Mouse (Mus musculus): ENCODE results near the gene Nsl1. TPM values are rescaled to one million over a fixed set of nuclear protein-coding genes. Genes with fewer than 3 reads are reported as not detected.
"Not testable (repeated sequence)": the region's sequence is repeated elsewhere in the genome, so short reads cannot be mapped to it uniquely, and the experiment has no call there.

Gene Nsl1
- total RNA-seq (2021) = 1 to 10 TPM; 1.2 to 2.6 TPM
- long read RNA-seq, experiment 1, full-length matches to known transcripts = 7 of 8 reads
- long read RNA-seq, experiment 1, partial matches to known transcripts = 0 of 8 reads
- long read RNA-seq, experiment 1, other reads (novel, unspliced or antisense) = 1 of 8 reads
- long read RNA-seq, experiment 2 = 0 reads

DNA sequence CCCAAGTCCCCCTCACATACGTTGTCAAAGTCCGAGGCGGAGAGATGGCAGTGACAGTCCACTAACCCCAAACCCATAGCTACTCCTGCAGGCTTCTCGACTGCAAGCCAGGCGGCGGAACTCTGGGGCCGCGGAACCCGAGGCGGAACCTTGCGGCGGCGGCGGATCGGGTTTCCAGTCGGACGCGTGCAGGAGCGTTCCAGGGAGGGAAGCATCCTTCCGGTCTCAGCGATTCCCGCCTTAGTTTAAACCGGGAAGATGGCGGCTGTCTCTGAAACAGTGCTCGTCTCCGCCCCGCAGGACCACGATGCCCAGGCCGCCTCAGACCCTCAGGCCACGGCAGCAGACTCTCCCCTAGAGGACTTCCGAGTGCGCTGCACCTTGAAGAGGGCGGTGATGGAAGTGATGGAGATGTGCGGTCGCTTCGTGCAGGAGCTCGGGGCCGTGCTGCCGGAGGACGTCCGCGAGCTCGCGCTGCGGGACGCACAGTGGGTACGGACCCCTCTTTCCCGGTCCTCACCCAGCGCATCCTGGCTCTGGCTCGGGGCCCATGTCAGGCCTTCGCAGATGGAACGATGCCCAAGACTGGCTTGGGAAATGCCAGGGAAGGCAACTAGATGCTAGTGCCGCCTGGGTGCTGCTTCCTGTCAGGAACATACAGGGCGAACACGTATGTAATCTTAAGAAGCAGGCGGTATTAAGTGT lies at the start of gene Nsl1, which contains the start of gene Tatdn3:
Gene Nsl1 (plus strand): TSS at position 232 of the 705 bp plus-strand sequence.
Gene Tatdn3 (minus strand): TSS at position 152 of the 705 bp plus-strand sequence.
- DNase-seq = peak; percentile 93

- DNase-seq = no peak
These were observed 48.5 kb upstream of the Nsl1 start for GRCm38 (mm10) chr1:191014271-191014670.

GRCm38 (mm10) chr1:191019803-191020202 lies 43.0 kb upstream of the Nsl1 start:
- DNase-seq = no peak

DNA sequence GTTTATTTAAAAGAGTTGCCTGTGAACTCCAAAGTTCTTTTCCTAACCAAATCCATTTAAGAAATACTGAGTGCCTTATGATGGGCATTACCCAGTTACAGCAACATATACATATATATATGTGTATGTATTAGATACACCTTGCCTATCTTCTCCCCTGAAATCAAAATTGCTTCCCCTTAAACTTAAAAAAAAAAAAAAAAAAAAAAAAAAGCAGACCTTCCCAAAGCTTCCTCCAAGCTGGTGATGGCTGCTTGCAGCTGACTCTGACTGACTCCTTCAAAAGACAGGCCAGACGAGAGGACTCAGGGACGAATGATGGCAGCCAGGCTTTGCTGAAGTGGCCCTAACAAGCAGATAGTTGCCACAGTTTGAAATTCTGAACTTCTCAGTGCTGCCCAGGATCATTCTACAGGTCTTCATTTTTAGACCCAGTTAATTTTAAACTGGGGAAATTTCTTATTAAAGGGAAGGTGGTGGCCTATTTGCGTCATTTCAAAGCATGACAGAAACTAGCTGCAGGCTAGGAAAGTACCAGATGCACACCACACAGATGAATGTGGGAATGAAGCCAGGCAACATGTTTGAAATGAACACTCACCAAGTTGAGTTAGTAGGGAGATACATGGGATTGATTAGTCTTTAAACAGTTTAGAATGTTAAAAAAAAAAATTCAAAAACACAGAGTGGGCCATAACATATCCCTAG lies 42.4 kb upstream of the Nsl1 start:
- no peak for DNase-seq

GRCm38 (mm10) chr1:191021016-191021415 lies 41.8 kb upstream of the Nsl1 start:
- no peak for DNase-seq

- no peak for DNase-seq
These were observed 39.7 kb upstream of the Nsl1 start for GRCm38 (mm10) chr1:191023140-191023539.

DNA sequence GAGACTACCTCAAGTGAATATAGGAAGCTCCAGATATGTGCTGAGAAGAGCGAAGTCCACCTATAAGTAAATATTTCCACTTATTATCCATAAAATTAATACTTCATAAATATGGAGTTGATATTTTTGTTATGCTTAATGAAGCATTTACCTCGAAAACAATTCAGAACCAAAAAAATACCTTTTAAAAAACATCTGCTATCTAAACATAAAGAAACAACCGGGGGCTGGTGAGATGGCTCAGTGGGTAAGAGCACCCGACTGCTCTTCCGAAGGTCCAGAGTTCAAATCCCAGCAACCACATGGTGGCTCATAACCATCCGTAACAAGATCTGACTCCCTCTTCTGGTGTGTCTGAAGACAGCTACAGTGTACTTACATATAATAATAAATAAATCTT lies 39.0 kb upstream of the Nsl1 start:
- not testable (repeated sequence) for DNase-seq

DNA sequence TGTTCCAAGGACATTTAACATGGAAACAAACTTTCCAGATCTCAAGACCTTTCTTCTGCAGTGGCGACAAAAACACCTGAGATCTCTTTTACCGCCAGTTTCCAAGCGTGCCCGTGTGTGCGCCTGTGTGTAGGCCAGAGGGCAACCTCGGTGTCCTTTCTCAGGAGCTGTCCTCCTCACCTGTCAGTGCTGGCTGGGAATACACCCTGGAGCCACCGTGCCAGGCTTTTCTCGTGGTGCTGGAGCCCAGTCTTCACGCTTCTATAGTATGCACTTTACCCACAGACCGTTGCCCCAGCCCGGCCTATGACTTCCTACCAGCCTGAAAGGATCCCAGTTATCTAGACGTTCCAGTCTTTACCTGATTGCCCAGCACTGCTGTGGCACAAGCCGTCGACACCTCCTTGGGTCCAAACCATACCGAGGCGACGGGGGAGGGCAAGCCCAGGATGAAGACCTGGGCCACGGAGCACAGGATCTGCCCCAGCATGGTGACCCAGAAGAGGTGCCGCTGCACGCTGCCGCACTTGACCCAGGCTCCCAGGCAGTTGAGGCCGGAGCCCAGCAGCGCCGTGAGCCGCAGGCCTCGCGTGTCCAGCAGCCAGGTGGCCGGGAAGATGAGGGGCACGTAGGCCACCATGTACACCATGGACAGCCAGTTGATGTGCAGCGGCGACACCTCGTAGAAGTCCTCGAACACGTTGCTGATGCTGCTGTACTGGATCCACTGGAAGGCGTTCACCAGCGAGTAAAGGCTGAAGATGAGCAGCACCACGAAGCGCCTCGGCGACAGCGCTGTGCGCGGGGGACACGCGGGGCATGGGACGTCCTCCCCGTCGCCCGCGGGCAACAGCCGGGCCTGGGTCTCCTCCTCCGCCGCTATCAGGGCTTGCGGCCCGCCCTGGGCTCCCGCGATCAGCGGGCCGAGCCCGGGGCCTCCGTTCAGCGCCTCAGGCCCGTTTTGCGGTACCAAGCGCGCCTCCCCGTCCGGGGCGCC lies 37.5 kb upstream of the Nsl1 start:
- DNase-seq = no peak

DNA sequence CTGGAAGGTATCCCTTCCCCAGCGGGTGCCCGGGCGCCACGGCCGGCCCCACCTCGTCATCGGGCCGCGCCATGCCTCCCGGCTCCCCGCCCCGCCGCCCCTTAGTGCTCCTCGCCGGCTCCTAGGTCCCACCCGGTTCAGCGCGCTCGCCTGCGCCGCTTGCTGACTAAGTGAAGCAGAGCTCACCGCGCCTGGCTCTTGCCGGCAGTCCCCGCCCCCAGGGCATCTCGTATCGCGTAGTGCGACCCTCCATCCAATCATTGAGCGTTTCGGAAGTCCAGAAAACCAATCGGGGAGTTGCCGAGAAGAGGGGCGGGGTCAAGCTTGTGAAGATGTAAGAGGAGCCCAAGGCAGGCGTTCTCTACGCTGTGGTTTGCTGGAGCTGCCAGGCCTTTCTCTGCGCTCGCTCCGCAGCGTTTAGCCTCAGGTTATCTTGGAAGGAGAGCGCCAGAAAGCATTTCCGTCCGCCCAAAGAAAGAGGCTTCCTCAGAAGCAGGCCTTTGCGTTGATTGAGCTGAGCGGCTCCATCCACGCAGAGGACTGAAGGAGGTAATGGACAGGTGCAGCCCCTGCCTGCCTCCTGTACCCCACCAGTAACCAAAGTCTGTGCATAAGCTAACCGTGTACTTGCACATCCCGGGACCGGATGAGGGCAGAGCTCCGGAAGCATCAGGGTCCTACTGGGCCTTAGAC lies 36.6 kb upstream of the Nsl1 start, which contains the start of gene Flvcr1:
Gene Flvcr1 (minus strand): TSS at position 138 of the 693 bp plus-strand sequence.
- DNase-seq = peak; percentile 97

DNA sequence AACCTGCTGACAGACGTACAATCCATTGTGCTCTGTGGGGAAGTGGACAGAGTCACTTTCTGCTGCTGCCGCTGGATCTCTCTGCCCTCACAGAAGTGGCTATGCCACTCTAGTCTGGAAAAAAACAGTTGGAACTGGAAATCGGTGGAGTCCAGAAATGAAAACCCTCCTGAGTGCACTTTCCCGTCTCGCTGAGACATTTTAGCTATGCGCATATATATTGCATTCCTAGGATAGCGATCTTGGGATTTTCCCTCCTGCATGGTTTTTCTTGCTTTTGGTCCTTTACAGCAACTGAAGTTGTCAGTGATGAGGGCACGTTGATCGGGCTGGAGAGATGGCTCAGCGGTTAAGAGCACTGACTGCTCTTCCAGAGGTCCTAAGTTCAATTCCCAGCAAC lies 32.6 kb upstream of the Nsl1 start:
- DNase-seq = no peak

DNA sequence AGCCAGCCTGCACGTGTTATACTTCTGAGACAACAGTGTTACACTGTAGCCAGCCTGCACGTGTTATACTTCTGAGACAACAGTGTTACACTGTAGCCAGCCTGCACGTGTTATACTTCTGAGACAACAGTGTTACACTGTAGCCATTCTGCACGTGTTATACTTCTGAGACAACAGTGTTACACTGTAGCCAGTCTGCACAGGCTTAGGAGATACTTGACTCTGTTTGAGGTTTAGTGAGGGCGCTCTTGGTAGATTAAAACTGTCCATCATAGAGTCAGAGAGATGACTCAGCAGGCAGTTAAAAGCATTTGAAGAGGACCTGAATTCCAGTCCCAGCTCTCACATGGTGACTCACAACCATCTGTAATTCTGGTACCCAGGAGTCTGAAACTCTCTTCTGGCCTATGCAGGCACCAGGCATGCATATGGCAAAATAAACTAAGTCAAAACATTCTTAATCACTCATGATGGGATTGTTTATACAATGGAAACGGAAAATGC lies 31.8 kb upstream of the Nsl1 start:
- not testable (repeated sequence) for DNase-seq

DNA sequence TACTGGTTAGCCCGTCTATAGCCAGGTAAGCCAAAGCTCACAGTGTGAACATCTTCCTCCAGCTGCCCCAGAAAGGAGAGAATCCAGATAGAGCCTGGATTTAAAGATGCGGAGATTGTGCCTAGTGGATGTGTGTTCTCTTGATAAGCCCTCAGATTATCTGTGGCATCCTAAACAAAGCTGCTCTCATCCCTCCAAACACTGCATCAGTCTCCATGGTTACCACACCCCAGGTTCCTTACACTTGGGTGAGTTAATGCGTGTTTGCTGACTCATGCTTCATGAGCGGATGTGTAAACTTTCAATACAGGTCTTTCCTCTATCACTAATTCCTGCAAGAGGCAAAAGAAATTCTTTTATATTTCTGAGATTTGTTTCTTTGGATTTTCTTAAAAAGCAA lies 27.2 kb upstream of the Nsl1 start:
- no peak for DNase-seq

- DNase-seq = no peak
These were observed 26.1 kb upstream of the Nsl1 start, which contains the start of gene Spata45 for GRCm38 (mm10) chr1:191036554-191037334. Gene Spata45, plus strand, starts transcription at chr1:191036639.

- no peak for DNase-seq
These were observed 24.8 kb upstream of the Nsl1 start for GRCm38 (mm10) chr1:191037999-191038398.

- no peak for DNase-seq
These were observed 21.5 kb upstream of the Nsl1 start for GRCm38 (mm10) chr1:191041352-191041751.

DNA sequence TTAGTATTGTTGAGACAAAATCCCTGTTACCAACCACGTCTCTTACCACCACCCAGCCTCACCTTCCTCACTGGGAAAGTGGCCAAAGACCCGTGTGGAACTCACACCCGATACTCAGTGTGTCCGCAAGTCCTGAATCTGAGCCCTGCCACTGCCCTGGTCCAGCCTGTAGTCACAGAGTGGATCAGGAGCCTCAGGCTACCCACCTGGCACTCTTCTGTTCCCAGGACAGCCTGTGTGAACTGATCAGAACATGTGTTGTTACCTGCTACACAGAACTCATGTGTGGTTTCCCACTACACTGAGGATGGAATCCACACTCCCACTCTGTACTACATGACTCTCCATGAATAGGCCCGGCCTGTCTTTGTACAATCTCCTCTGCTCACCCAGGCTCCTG lies 20.7 kb upstream of the Nsl1 start:
- no peak for DNase-seq

DNA sequence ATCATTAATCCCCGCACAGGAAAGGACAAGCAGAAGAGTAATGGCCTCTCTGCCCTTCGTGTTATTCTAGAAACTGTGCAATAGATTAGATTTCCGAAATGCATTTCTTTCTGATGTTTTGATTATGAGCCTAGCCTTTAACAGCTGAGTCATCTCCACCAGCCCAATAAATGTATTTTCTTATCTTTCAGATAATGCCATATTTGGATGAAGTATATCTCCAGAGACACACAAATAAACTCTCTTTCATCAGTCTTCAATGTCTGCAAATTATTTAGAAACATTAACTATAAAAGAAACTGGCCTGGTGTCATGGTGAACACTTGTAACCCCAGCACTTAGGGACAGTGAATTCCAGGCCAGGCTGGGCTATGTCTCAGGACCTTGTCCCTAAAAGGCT lies 20.1 kb upstream of the Nsl1 start:
- no peak for DNase-seq

- no peak for DNase-seq
These were observed 17.5 kb upstream of the Nsl1 start for GRCm38 (mm10) chr1:191045264-191045663.

DNA sequence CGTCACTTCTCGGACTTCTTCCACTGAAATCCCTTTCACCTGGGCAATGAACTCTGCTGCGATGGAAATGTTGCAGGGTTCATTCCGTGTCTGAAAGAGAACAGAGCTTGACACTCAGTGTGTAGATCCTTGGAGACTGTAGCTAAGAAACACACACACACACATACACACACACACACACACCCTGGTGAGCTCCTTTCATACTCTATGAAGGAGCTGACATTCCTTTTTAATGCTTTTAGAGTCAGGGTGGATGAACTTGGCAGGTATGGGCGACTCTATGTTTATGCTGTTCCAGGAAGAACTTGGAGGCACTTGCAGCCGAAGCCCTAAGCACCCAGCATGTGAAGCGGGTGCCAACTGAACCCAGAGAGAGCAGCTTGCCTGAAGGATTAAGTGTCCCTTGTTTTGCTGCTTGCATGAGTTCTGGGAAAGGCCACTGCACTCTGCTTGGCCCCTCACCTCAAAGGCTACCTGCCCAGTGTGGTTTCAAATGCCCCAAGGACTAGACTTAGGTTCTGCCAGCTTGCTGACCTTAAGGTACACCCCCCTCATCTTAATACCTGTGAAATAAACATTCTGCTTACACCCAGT lies 16.5 kb upstream of the Nsl1 start:
- DNase-seq = peak; percentile 23

DNA sequence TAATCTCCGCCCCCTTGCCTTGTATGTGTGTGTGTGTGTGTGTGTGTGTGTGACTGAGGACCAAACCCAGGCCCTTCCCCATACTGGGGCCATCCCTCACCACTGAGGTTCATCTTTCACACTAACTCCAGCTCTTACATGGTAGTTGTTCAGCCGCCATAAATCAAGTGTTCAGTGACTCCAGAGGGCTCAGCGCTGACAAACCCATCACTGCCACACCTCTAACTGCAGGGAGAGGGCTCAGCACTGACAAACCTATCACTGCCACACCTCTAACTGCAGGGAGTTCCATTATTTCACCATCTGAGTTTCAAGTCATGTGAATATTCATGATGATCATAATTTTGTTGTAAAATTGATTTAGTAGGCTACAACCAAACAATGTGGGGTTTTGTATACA lies 9.3 kb upstream of the Nsl1 start:
- no peak for DNase-seq

All from gastrocnemius, postnatal 10 days (tissue).